Mouse (Mus musculus) frontal cortex, postnatal 14 days (tissue): ENCODE data around the gene Vamp8.

Experiments used
- DNase-seq, 2 experiments: peaks; one replicate each; pipeline ENCODE4 v3.0.0; 2022; ENCODE audit warnings: low spot score in 2 of 2

The Vamp8 gene

DNA sequence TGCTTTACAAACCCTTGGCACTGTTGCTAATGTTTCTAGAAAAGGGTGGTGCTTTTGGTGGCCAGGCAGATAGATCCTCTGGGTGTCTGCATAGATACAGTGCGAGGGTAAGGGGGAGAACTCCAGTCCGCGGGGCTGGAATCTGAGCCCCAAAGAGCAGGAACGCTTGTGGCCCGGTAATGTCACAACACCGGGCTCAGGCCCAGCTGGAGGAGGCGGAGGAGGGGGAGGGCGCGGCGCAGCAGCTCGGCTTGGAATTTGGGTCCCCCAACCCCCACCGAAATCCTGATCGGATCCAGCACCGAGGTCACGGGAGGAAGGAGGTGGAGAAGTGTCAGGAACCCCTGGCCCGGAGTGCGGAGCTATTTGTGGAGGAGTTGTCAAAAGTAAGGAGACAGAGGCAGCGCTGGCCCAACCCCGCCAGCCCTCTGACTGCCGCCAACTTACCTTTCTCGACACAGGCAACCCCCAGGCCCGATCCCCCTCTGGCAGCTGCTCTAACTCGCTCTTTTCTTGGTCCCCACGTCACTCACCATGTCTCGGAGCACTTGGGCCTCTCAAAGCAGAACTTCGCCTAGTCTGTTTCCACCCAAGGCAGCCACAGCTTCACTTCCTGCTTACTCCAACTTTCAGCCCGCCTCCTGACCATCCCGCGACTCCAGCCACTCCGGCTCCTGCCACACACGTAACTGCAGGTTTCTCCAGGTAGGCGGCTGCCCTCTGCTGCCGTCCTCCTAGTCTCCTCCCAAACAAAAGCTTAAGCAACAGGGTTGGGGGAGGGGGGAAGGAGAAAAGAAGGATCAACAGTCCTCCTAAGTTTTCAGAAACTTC is at the start of gene Vamp8:
Gene Vamp8, minus strand, starts transcription at position 763 of the 831 bp plus-strand sequence.
- peak in 1 of 2 experiments; percentile 26 for DNase-seq

DNA sequence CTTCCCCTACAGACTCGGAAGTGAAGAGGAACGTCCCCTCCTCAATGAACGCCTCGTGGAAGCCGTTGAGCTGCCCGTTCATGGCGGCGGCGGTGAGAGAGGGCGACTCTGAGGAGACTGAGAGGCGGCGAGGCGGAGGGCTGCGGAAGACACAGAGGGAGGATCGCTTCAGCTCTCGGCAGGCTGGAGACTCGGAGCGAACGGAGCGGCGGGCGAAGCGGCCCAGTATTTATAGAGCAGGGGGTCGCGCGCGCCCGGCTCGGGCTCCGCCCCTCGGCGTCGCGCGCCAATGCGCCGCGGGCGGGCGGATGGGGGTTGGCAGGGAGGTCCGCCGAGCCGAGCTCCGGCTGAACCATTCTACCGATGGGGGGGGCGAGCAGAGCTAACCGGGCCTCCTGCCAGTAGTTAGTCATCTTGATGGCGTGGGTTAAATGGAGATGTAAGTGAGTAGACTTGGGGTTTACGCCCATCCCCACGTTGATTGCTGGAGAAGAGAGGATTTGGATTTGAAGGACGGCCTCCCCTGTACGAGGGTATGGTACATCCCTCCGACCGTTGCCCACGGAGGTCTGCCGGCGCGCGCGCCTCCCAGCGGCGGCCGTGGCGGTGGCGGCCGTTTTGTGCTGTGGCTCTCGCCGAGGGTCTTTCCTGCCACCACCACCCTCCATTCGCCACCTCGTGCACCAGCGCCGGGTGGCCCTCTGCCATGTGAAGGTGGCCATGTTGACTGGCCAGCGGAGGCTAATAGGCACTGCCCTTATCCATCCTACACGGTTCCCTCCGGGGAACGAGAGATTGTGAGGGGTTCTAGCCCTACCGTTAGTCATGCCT is 49.1 kb upstream of the Vamp8 start, which contains the start of gene Mat2a:
Gene Mat2a, minus strand, starts transcription at position 204 of the 831 bp plus-strand sequence.
- DNase-seq = peak; percentile 93 to 96

- DNase-seq = peak; percentile 89 to 90
Observed at GRCm38 (mm10) chr6:72438862-72439354, 48.4 kb upstream of the Vamp8 start.

DNA sequence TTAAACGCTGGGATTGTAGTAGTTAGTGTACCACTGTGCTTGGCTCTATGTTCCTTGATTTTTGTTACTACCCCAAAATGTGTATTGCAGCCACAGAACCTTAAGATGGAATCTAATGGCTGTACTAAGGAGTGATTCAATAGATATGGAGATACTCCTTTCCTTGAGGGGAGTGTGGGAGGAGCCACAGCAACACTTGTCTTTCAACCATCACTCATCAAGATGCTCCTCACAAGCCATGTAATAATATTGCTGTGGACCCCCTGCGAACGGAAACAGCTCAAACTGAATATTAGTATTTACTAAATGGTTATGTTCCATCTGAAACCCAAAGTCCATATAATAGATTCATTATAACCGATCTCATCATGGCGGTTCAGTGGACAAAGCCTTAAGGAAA is 47.7 kb upstream of the Vamp8 start:
- no peak for DNase-seq

- no peak for DNase-seq
Observed at GRCm38 (mm10) chr6:72432153-72432552, 41.6 kb upstream of the Vamp8 start.

GRCm38 (mm10) chr6:72430989-72431921 is 40.8 kb upstream of the Vamp8 start:
- no peak for DNase-seq

DNA sequence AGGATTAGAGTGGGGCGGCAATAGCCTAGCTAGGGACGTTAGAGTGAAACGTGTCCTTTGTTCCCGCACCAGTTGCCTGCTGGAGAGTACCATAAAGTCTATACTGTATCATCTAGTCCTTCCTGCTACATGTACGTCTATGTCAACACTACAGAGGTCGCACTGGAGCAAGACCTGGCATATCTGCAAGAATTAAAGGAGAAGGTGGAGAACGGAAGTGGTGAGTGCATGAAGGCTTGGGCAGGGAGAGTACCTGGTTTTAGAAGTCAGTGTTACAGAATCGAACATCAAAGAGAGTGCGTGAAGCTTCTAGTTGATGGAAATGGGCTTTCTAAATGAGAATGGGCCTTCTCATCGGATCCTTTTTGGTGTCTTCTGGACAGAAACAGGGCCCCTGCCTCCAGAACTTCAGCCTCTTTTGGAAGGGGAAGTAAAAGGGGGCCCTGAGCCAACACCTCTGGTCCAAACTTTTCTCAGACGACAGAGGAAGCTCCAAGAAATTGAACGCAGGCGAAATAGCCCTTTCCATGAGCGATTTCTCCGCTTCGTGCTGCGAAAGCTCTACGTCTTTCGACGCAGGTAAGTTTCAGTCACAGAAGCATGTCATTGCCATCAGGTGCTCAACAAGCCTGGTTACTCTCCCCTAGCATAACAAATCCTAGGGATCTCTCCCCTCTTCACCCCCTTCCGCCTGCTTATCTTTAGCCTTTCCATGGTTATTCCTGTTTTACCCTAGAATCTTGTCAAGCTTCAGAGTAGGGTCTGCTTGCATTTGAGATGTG is 38.7 kb upstream of the Vamp8 start:
- no peak for DNase-seq

DNA sequence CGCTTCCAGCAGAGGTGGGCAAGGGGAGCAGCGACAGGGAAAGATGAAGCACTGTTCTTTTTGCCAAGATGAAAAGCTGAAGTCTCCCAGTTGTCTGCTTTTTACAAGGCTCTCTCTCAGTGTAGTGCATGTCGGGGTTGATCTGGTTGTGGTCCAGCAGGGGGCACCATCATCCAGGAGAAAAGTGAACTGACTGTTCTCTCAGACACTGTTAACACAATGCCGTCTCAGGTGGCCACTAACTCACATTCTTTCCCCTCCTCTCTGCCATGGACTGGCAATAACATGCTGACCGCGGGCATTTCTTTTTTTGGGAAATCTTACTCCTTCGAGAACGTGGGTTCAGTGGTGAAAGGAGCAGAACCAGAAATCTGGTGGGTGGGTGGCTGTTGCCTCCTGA is 37.5 kb upstream of the Vamp8 start:
- DNase-seq = peak; percentile 62 to 73

- no peak for DNase-seq
Observed at GRCm38 (mm10) chr6:72425646-72426045, 35.1 kb upstream of the Vamp8 start.

DNA sequence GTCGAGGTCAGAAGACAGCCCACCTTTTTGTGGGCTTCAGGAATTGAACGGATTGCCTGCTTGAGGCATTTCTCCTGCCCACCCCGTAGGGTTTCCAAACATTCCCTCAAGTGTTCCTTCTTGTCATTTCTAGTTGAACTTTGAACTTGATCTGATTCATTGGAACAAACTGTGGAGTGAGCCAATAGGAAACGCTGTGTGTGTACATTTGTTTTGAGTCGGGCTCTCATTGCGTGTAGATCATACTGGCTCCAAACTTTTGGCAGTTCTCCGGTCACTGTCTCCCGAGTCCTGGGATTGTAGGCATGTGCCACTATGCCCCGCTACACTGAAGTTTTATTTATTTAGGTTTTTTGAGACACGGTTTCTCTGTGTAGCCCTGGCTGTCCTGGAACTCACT is 30.4 kb upstream of the Vamp8 start:
- DNase-seq = no peak

GRCm38 (mm10) chr6:72419806-72420205 is 29.3 kb upstream of the Vamp8 start:
- no peak for DNase-seq

- DNase-seq = no peak
Observed at GRCm38 (mm10) chr6:72418279-72418678, 27.8 kb upstream of the Vamp8 start.

DNA sequence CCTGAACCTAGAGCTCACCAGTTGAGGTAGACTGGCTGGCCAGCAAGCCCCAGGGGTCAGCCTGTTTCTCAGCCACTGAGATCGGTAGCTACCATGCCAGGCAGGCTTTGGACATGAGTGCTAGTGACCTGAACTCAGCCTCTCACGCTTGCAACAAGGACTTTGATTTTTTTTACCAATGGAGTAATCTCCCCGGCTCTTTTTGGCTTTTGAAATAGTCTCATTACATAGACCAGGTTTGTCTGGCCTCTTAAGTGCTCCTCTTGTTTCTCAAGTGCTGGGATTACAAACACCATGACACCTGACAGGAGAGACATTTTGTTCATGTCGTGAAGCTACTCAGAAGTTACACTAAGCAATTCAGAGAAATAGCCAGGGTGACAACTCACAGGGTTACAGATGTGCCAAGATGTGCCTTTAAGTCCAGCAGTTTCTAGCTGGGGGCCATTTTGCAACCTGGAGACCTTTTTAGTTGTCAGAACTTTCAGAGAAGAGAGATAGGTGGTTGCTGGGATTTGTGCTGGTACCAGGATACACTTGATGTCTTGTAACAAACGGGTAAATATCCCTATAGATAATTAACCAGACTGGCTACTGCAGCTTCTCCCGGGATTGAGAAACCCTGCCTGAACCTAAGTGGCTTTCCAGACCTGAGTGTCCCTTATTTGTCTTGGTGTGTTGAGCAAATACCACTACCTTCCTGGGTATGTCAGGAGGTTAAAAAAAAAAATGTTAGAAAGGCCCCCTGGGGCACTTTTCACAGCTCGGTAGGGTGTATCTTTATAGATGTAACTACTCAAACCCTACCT is 25.7 kb upstream of the Vamp8 start:
- no peak for DNase-seq

DNA sequence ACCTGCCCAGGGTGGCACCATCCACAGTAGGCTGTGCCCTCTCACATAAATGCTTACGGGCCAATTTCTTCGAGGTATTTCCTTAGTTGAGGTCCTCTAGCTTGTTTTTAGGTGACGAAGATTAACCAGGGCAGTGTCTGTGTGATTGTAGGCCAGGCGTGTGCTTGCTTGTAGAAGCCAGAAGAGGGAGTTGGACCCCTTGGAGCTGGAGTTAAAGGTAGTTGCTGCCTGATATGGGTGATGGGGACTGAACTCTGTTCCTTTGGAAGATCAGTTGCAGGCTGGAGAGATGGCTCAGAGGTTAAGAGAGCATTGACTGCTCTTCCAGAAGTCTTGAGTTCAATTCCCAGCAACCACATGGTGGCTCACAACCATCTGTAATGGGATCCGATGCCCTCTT is 24.7 kb upstream of the Vamp8 start:
- DNase-seq = no peak

- peak; percentile 86 to 90 for DNase-seq
Observed at GRCm38 (mm10) chr6:72414076-72414756, 23.7 kb upstream of the Vamp8 start, which contains the start of gene Ggcx. TSS of gene Ggcx (plus strand) at chr6:72414308.

DNA sequence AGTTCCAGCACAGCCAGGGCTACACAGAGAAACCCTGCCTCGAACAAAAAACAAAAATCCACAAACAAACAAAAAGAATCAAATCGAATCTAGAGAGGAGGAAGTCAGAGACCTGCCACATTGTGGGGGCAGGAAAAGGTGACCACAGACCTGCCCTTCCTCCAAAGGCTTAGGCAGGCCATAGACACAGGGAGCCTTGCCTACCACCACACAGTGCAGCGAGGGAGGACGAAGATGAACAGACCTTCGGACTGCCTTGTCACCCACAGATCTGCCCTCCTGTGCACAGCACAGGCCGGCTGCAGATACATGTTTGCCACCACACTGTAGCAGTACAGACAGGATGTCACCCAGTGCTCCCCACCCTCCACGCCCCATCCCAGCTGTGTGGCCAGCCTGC is 20.0 kb upstream of the Vamp8 start:
- DNase-seq = no peak

DNA sequence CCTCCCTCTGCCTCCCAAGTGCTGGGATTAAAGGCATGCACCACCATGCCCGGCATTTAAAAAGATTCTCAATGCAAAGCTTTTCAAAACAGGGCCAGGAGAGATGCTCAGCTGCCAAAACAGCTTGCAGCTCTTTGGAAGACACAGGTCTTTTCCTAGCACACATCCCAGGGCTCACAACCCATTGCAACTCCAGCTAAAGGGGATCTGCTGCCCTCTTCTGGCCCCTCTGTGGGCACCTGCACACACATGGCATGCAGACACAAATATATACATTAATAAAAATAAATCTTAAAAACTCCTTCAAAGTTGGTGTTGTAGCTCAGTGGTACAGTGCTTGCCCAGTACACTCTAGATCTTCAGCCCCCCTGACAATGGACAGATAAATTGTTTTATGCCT is 19.5 kb upstream of the Vamp8 start:
- DNase-seq = no peak

- DNase-seq = peak in 1 of 2 experiments; percentile 59
Observed at GRCm38 (mm10) chr6:72409567-72409966, 19.1 kb upstream of the Vamp8 start.

DNA sequence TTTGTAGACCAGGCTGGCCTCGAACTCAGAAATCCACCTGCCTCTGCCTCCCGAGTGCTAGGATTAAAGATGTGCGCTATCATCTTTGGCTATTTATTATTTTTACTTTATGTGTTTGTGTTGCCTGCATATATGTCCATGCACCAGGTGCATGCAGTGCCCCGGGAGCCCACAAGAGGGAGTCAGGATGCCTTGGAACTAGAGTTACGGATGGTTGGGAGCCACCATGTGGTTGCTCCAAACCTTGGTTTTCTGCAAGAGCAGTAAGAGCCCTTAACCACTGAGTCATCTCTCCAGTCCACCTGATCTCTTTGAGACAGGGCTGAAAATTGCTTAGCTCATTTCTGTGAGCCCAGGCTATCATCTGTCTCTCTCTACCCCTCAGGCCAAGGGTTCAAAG is 16.6 kb upstream of the Vamp8 start:
- peak; percentile 57 to 79 for DNase-seq
